Mouse (Mus musculus): ENCODE measurements at regions not wholly inside any gene's neighbourhood (a gene's known extent, or its start where the extent isn't known, plus 50 kb on each side); places are given as distances from the start of the nearest gene placed in this dataset.

DNA sequence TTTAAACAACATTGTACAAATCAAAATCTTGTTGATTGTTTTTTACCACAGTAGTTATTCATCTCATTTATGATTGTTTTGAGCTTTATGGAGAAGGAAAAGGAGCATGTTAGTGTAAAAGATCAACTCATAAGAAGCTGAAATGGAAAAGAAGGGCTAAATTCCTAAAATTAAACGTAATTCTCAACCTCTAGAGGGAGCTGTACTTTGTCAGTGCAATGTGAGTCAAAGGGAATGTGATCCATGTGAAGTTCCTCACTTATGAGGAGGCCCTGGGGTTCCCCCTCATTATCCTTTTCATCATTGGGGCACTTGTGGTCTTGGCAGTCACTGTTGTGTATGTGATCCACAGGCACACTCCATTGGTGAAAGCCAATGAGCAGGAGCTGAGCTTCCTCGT is 54.0 kb upstream of the Vmn2r7 start:
- DNase-seq (ENCODE audit: low spot score in 2 of 2) = no peak

GRCm38 (mm10) chr3:64901317-64901892 is 56.8 kb upstream of the Vmn2r7 start:
- DNase-seq (ENCODE audit: low spot score in 2 of 2) = no peak

DNA sequence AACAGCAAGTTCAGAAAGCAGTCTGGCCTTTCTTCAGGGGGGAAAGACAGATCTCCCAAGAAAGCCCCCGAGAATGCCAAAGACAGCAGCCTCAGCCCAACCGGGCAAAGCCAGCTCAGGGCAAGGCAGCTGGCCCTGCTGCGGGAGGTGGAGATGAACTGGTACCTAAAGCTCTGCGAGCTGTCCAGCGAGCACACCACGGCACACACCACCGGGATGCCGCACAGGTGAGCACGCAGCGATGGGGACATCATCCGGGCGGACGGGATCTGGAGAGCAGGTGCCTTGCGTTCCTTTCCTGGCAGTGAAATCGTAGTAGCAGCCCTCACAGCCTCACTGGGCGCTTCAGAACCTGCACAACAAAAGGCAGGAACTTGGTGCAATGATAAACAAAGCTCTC is 104.7 kb upstream of the Vmn2r7 start:
- DNase-seq (ENCODE audit: low spot score in 2 of 2) = no peak

- DNase-seq (ENCODE audit: low spot score in 2 of 2) = no peak
These were observed 120.3 kb upstream of the Vmn2r7 start for GRCm38 (mm10) chr3:64964667-64965415.

DNA sequence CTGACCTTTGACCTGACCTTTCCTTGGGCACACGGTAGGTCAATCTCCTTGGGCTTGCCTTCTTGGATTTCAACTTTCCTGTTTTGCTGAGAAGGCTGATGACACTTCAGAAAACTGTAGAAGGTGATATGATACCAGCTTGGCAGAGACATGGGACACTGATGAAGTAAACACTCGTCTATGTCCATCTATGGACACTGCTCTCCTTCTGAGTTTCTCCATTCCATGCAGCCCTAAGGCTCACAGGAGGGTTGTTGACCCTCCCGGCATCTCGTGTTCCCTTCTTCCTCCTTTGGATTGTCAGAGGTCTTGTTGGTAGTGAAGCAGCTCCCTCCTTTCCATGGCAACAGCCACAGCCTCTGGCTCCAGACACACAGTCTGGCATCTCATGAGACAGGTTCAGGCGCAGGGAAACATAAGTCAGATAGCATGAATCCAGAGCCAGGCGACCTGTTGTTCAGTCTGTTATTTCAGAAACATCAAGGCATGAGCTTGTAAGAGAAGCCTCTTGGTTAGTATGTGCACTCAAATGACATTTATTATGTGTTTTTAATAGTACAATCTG is 120.9 kb upstream of the Vmn2r7 start:
- DNase-seq (ENCODE audit: low spot score in 2 of 2) = no peak

GRCm38 (mm10) chr3:64968275-64968674 is 123.7 kb upstream of the Vmn2r7 start:
- DNase-seq (ENCODE audit: low spot score in 2 of 2) = no peak

DNA sequence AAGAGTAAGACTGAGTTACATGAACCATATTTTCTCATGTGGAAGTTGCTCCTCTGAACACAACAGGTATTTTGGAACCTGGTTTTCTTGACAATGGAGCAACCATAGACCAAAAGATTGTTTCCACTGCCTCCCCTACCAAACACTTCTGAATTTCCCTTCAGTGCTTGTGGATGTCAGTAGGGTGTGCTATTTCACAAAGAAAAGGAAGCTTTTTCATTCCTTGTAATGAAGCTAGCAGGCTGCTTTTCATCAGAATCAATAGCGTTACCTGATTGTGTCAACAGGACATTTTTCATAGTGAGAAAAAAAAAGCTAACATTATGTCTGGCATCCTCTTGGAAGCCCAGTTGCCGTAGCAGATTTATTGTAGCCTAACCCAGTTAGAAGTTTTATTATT is 124.8 kb upstream of the Kcnab1 start:
- DNase-seq (ENCODE audit: low spot score in 2 of 2) = no peak

- DNase-seq (ENCODE audit: low spot score in 2 of 2) = no peak
These were observed 121.5 kb upstream of the Kcnab1 start for GRCm38 (mm10) chr3:64987665-64988064.

GRCm38 (mm10) chr3:64996451-64996850 is 112.7 kb upstream of the Kcnab1 start:
- no peak for DNase-seq (ENCODE audit: low spot score in 2 of 2)

DNA sequence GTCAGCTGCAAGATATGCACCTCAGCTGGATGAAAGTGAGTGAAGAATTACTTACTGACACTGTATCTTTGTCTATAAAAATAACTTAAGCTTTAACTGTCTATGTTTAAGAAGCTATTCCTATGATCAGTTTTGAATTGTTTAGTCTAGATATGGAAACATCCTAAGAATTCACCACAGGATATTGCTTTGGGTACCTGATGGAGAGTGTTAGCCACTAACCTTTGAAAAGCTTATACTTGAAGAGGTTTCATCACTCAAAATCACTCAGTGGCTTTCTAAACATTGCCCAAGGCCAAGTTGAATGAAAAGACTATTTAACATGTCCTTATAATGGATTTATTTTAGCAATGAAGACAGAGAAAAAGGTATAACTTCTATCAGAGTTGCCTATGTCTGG is 111.6 kb upstream of the Kcnab1 start:
- no peak for DNase-seq (ENCODE audit: low spot score in 2 of 2)

DNA sequence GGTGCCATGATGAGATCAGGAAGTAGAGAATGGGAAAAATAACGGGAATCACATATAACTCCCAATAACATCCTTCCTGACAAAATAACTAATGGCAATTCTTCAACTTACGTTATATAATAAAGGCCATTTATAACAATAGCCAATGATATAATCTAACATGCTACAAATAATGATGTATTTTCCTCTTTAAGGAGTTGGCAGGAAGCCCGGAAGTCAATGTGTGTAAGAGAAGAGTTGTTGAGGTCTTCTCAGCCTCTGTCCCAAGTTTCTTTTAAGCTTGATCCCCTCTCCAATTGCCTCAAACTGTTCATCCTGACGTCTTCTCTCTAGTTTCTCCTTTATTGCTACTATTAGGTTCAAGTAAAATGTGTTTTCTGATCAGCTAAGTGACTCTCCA is 108.1 kb upstream of the Kcnab1 start:
- DNase-seq (ENCODE audit: low spot score in 2 of 2) = no peak

- DNase-seq (ENCODE audit: low spot score in 2 of 2) = no peak
These were observed 106.6 kb upstream of the Kcnab1 start for GRCm38 (mm10) chr3:65002578-65002977.

- no peak for DNase-seq (ENCODE audit: low spot score in 2 of 2)
These were observed 103.1 kb upstream of the Kcnab1 start for GRCm38 (mm10) chr3:65006127-65006526.

DNA sequence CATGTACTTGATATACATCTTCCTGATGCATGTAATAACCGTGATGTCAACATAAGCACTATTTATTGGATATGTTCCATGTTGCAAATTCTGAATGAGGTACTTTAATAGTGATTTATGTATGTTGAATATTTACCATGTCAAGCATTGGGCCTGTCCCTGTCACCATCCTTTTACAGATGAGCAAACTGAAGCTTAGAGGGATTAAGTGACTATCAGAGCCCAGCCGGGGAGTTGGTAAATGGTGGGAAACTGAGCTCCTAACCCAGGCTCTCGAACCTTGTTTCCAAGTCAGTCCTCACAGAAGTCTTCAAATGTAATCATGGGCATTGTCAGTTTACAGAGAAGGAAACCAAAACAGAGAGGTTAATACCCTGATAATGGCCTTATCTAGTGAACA is 102.6 kb upstream of the Kcnab1 start:
- DNase-seq (ENCODE audit: low spot score in 2 of 2) = no peak

- DNase-seq (ENCODE audit: low spot score in 2 of 2) = no peak
These were observed 85.3 kb upstream of the Kcnab1 start for GRCm38 (mm10) chr3:65023876-65024275.

- no peak for DNase-seq (ENCODE audit: low spot score in 2 of 2)
These were observed 71.6 kb upstream of the Kcnab1 start for GRCm38 (mm10) chr3:65037626-65038025.

DNA sequence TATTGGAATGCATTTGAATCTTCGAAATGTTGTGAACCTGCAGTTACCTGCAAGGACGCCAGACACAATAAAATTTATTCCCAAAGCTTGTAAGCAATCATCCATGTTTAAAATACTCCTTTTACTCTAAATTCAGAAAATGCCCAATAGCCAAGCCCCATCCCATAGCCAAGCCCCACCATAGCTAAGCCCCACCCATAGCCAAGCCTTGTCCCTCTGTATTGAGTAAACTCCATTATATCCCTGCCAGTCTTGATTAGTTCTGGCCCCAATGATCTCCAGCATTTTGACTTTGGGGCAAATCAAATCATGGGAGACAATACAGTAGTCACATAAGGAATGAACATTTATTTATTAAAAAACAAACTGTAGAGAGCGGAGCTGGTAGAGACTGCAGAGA is 61.3 kb upstream of the Kcnab1 start:
- no peak for DNase-seq (ENCODE audit: low spot score in 2 of 2)

GRCm38 (mm10) chr3:65055401-65055800 is 53.8 kb upstream of the Kcnab1 start:
- peak; percentile 11 to 19 for DNase-seq (ENCODE audit: low spot score in 2 of 2)

All from adrenal gland, adult 18-20 months (tissue).